In genomic region chr5:74193008-74193407, GRCm38 (mm10) we compare ENCODE assay signal across 16 mouse cellular contexts.
"Had no signal": no experiment of that assay in that cellular context is flagged by ENCODE, and none has a peak within 500 bp of the region (broad histone marks: within the 10 kb centered on the region; RNA-seq: fewer than 3 reads in every experiment).

No protein-coding gene starts in this region.

- H3K9ac ChIP-seq: limb, embryonic 13.5 days; liver, embryonic 12.5 days; liver, embryonic 15.5 days; lung, embryonic 15.5 days; stomach, embryonic 15.5 days had no signal

- H3K4me3 ChIP-seq: layer of hippocampus, adult 2 months; liver, embryonic 12.5 days; liver, embryonic 15.5 days; lung, embryonic 15.5 days; stomach, embryonic 15.5 days had no signal

- H3K4me2 ChIP-seq: liver, embryonic 12.5 days; liver, embryonic 15.5 days; lung, embryonic 15.5 days; midbrain, embryonic 11.5 days had no signal

- ATAC-seq: liver, embryonic 12.5 days had no signal

- DNase-seq: layer of hippocampus, adult 9-11 months; liver; lung, adult 18-20 months; lung, postnatal 10 days; lung, postnatal 36 days; midbrain, embryonic 14.5 days; right cerebral cortex, postnatal 4 days; thymus, postnatal 25 days had no signal

- H3K27me3 ChIP-seq: limb, embryonic 13.5 days; lung, embryonic 15.5 days; stomach, embryonic 15.5 days had no signal

- H3K9me3 ChIP-seq: limb, embryonic 13.5 days; liver, embryonic 12.5 days; liver, embryonic 15.5 days; lung, embryonic 15.5 days; stomach, embryonic 15.5 days had no signal

- H3K27ac ChIP-seq: kidney, postnatal 0 days; layer of hippocampus, adult 2 months; liver, embryonic 12.5 days; liver, embryonic 15.5 days; lung, embryonic 15.5 days had no signal
